Mouse (Mus musculus) lung, postnatal 14 days (tissue): ENCODE results near the gene Ric1.
"Not testable (repeated sequence)": the region's sequence is repeated elsewhere in the genome, so short reads cannot be mapped to it uniquely, and the experiment has no call there.

ENCODE experiments used
- DNase-seq: peaks from one replicate; pipeline ENCODE4 v3.0.0; 2021

The Ric1 gene

DNA sequence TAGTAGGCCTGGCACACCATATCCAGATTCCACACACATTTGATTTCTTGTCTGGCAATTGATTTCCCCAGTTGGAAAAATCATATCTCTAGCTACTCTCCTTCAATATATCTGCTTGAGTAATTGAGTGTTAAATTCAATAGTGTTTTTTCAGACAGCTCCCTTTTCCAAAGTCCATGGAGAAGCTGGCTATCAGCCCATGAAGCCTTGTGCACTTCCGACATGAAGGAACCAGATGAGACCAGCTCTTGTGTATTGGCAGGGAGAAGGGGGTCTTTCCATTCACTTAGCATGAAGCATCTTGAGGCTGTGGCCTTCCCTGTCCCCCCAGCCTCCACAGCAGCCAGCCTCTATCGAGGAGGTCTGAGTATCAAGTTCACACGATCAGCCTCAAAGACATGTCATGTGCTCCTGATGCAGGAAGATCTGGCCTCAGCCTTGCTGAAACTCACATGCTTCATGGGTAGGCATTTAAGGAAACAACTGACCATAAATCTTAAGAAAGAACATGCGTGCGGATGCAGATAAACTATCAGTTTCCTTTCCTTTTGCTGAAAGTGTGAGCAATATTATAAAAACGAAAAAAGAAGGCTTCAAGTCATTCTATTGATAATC, 23.1 kb upstream of the Ric1 start:
- no peak for DNase-seq

- no peak for DNase-seq
These were observed 21.7 kb upstream of the Ric1 start for GRCm38 (mm10) chr19:29500333-29500732.

DNA sequence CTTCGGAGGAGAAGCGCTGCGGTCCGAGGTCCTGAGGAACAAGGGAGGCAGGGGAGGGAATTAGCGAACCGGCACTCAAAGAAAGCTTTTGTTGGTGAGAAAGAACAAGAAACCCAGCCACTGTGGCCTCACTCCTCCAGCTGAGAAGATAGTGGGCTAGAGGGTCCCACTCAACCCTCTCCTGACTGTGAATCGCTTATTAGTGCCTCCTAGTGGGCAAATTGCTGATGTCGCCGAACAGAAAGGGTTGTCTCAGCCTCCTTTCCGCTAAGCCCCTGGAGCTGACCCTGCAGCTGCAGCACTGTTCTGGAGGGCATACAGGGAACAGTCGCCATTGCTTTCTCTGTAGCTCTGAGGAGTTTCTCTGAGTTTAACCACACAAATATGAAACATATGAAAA, 21.0 kb upstream of the Ric1 start:
- peak; percentile 53 for DNase-seq

GRCm38 (mm10) chr19:29501507-29501906, 20.6 kb upstream of the Ric1 start:
- peak; percentile 91 for DNase-seq

- DNase-seq, result no peak
These were observed 18.0 kb upstream of the Ric1 start for GRCm38 (mm10) chr19:29504131-29504530.

DNA sequence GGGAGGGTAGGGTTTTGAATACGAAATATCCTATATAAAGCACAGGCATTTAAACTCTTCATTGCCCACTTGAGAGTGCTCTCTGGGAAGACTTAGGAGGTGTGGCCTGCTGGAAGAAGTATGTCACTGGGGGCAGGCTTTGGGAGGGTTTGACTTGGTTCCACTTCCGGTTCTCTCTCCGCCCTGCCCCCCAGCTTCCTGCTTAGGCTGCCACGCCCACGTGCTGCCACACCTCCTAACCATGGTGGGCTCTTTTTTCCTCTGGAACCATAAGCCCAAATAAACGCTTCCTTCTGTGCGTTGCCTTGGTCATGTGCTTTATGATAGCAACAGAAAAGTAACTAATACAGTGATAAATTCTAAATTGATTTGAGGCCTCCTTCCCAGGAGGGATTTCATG, 16.5 kb upstream of the Ric1 start:
- no peak for DNase-seq

DNA sequence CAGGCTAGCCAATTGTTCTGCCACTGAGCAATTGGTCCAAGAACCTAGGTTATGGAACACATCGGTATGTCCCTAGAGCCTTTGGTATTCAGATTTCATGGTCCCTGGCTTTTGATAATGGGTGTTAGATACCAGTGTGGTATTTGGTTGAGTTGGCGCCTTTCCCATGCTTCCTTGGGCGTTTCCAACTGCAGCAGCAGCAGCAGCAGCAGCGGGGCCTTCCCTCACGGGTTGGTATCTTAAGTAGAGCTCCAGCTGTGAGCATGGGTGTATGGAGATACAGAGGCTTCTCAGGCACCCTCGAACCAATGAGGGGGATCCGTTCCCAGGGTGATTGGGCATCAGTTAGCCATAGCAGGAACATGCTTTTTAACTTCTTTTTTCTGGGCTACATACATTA, 13.9 kb upstream of the Ric1 start:
- no peak for DNase-seq

- DNase-seq, result no peak
These were observed 12.2 kb upstream of the Ric1 start for GRCm38 (mm10) chr19:29509857-29510256.

GRCm38 (mm10) chr19:29511826-29512225, 10.3 kb upstream of the Ric1 start:
- no peak for DNase-seq

GRCm38 (mm10) chr19:29513111-29513766, 8.8 kb upstream of the Ric1 start:
- DNase-seq, result no peak

DNA sequence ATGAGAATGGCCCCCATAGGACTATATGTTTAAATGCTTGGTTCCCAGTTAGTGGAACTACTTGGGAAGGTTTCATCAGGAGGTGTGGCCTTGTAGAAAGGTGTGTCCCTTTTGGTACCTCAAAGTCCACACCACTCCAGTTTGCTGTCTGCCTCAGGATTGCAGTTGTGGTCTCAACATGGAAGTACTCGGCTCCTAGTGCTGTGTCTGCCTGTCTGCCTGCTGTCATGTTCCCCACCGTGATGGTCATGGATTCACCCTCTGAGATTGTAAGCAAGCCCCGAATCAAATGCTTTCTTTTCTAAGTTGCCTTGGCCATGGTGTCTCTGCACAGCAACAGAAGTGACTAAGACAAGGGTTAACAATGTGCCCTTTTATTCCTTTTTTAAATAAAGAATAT, 8.0 kb upstream of the Ric1 start:
- no peak for DNase-seq

GRCm38 (mm10) chr19:29515386-29515785, 6.7 kb upstream of the Ric1 start:
- DNase-seq, result no peak

DNA sequence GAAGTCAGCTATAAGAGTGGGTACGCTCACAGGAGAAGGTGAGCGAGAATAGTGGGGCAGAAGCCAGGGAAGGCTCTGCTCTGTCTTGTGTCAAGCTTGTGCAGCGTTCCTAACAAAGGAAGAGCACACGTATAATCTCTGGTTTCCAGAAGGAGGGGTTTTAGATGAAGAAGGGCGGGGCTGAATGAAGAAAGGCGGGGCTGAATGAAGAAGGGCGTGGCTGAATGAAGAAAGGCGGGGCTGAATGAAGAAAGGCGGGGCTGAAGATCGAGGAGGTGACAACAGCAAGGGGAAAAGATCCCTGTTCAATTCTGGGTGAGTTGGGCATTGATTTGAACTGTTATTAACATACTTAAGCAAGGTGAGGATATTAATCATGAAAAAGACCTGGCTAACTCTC, 6.1 kb upstream of the Ric1 start:
- no peak for DNase-seq

- no peak for DNase-seq
These were observed 3.7 kb upstream of the Ric1 start for GRCm38 (mm10) chr19:29518409-29518808.

GRCm38 (mm10) chr19:29518922-29519321, 3.2 kb upstream of the Ric1 start:
- DNase-seq, result no peak

GRCm38 (mm10) chr19:29520996-29521560, 1.0 kb upstream of the Ric1 start:
- DNase-seq, result no peak

GRCm38 (mm10) chr19:29522445-29523229, 555 bp downstream of the Ric1 start:
- DNase-seq, result peak; percentile 50

DNA sequence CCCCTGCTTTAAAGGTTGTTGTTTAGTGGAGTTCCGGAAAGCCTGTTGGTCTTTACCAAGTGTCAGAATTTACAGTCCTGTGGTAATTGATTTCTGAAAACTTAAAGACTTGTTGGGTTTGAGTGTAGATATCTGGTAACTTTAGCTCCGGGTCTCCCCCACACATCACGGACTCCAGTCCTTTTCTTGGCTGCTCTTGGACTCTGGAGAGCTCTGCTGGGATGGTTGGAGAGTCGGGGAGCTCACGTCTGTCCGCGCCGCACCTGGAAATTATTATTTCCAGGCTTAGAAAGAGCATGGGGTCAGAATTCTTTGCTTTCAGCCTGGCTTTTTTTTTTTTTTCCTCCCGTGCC, 1.1 kb downstream of the Ric1 start:
- no peak for DNase-seq

DNA sequence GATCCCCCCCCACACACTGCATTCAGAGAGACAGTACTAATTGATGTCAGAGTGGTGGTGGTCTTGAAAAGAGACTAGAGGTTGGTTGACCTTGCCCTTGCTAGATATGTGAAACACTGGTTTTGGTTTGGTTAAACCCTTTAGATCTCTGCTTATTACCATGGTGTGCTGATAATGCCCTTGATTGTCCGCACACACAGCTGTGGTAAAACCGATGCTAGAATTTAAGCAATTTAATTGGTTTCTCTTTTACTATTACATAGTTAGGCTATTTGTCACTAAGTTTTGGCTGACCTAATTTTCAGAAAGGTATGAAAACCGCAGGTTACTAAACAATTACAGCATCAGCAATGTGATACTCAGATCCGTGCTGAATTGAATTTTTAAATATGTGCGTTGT, 1.6 kb downstream of the Ric1 start:
- DNase-seq, result no peak

DNA sequence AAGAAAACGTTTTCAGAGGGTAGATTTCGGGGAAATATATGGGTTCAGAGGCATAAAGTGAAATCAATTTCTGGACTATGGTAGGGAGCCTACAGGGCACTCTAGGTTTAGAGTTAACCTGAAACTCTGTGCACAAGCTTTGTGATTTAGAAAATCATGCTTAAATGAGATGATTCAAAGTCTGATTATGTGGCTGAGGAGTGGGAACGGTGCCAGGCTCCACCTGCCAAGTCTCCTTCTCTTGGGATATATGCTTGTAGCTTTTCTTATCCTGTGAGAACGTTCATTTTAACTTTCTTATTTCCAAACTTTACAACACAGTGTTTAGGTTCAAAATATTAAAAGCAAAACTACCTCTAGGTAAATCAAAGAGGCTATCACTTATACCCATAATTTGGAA, 2.5 kb downstream of the Ric1 start:
- peak; percentile 44 for DNase-seq

- DNase-seq, result not testable (repeated sequence)
These were observed 3.5 kb downstream of the Ric1 start for GRCm38 (mm10) chr19:29525588-29525987.

DNA sequence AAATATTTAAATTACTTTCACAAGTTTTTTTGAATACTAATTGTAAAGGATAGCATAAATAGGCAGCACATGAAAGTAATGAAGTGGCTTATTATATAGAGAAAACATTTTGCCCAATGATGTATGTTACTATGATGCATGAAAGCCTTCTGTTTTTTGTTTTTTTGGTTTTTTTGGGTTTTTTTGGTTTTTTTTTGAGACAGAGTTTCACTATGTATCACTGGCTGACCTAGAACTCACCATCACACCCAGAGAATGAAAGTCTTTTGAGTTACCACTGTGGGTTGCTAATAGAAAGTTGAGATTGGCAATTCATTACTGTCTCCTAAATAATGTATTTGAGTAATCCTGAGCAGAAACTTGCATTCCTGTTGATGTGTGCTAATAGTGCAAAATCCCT, 4.8 kb downstream of the Ric1 start:
- DNase-seq, result no peak

GRCm38 (mm10) chr19:29527299-29527698, 5.2 kb downstream of the Ric1 start:
- no peak for DNase-seq

DNA sequence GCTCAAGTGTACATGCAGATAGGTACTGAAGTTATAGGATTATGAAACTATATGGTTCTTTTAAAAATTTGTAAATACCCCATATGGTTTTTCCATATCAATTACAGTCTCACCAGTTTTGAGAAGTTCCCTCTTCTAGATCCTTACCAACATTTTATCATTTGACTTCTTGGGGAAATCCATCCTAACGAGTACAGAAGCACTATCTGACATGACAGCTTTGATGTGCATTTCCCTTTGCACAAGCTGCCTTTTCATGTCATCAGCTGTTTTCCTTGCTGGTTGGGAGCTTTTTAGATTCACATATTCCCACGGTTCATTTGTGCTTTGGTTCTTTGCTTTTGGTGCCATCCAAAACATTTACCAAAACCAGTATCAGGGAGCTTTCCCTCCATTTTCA, 6.5 kb downstream of the Ric1 start:
- DNase-seq, result no peak
